Mouse (Mus musculus): Measurements from ENCODE around the gene Cox7a1. TPM values are rescaled to one million over a fixed set of nuclear protein-coding genes. Genes with fewer than 3 reads are reported as not detected.

Cox7a1 gene
- 1.0 TPM for polyA plus RNA-seq (2017; shearing (Covaris generic))

GRCm38 (mm10) chr7:30183879-30184289 lies at the start of gene Cox7a1:
TSS of gene Cox7a1 (plus strand) at chr7:30184144.

DNA sequence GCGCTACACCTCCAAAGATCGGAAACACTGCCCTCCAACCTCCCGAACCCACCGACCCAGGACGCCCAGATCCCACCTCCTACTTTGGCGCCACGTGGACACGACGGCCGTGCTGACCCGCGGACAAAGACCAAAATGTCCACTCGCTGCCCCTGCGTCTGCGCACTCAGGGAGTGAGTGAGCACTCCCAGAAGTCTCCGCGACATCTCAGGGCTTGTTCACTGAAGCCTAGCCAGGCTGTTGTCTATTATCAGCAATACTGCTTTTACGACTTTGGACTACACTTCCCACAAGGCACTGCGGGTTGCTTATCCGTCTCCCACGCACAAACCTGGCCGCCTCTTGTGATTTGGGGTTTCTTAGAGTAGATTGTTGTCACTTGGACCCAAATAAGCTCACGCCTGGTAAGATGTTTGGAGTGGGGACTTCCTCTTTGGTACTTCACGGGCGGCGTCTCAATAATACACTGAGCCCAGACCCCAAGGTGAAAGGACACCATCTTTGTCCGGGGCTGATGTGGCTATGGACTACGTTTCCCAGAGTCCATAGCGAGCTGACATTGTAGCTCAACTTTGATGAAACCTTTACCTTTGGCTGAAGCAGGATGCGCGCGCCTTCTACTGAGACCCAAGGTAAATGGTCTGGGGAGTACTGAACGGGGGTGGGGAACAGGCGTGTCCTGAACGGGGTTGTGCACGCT lies 14.2 kb upstream of the Cox7a1 start, which contains the start of gene Zfp146:
Zfp146 (minus strand) TSS at position 168 of the 700 bp plus-strand sequence.

DNA sequence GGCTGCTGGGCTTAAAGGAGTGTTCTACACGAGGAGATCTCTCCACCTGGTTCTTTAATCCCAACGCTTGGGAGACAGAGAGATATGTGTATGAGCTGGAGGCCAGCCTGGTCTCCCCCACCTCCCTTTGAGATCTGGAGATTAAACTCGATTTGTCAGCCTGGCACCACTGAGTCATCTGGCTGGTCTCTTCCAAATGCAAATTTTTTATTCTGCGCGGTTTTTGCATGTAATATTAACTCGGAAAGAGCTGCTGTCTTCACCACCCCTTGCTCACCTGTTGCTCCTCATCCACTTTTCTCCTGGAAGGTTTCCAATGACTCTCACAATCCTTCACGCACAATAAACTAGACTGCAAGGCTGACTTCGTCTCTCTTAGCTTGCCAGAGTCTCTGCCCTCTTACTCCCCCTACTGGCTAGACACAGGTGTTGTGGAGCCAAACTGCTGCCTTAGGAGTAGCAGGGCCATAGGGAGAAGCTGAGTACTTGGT lies 14.6 kb downstream of the Cox7a1 start, which contains the start of gene Capns1:
Capns1 (minus strand) TSS at position 331 of the 491 bp plus-strand sequence.

DNA sequence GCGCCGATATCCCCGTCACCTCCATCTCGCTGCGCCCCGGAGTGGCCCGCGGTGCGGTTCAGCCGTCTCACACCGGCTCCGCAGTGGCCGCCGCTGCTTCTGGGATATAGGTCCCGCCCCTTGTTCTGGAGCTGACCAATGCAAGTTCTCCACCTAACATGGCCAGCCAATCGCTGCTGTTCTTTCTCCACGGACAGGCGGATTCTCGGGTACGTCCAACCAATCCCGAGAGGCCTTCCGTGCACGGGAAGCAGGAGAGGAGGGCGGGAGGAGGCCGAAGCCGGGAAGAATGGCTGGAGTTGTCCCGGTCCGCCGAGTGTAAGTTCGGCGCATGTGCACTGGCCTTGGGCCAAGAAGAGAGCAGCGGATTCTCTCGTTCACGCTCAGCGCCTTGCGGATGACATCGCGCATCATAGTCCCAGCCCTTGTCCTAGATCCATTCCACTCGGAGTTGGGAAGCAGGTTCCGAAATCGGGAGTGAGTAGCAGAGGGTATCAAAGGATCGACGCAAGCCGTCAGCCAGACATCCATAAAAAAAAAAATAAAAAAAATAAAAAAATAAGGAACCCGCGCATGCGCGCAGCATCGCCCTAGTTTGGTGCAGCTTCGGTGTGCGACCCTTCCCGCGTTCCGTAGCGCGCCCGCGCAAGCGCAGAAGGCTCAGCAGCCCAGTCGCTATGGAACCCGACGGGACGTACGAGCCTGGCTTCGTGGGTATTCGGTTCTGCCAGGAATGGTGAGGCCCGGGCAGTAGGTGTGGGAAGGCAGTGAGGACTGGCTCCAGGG lies 47.9 kb downstream of the Cox7a1 start, which contains the start of the genes Polr2i and Tbcb:
Polr2i (plus strand) TSS at position 280 of the 786 bp plus-strand sequence.
Tbcb (minus strand) TSS at position 604 of the 786 bp plus-strand sequence.

GRCm38 (mm10) chr7:30235625-30236024 lies 51.7 kb downstream of the Cox7a1 start, which contains the start of gene Ovol3:
TSS of gene Ovol3 (minus strand) at chr7:30235725.

Other genes starting within 250 kb of the Cox7a1 start
- 7.1 TPM for gene Zfp74, start 230.1 kb upstream of the Cox7a1 start, polyA plus RNA-seq (2017; shearing (Covaris generic))
- 5.6 TPM for gene Zfp568, start 200.2 kb upstream of the Cox7a1 start, polyA plus RNA-seq (2017; shearing (Covaris generic))
- 6.8 TPM for gene Zfp14, start 132.8 kb upstream of the Cox7a1 start, polyA plus RNA-seq (2017; shearing (Covaris generic))
- gene Zfp82, start 111.2 kb upstream of the Cox7a1 start, polyA plus RNA-seq (2017; shearing (Covaris generic)) = 10.5 TPM
- 3.0 TPM for gene Gm26920, start 93.7 kb upstream of the Cox7a1 start, polyA plus RNA-seq (2017; shearing (Covaris generic))
- gene Zfp566, start 93.6 kb upstream of the Cox7a1 start, polyA plus RNA-seq (2017; shearing (Covaris generic)) = 9.6 TPM
- gene Zfp260, start 89.4 kb upstream of the Cox7a1 start, polyA plus RNA-seq (2017; shearing (Covaris generic)) = 106 TPM
- 16.9 TPM for gene Zfp382, start 62.2 kb upstream of the Cox7a1 start, polyA plus RNA-seq (2017; shearing (Covaris generic))
- 32.9 TPM for gene Zfp146, start 14.4 kb upstream of the Cox7a1 start, polyA plus RNA-seq (2017; shearing (Covaris generic))
- gene Capns1, start 14.7 kb downstream of the Cox7a1 start, polyA plus RNA-seq (2017; shearing (Covaris generic)) = 80.5 TPM
- gene Polr2i, start 47.8 kb downstream of the Cox7a1 start, polyA plus RNA-seq (2017; shearing (Covaris generic)) = 49.2 TPM
- 132 TPM for gene Tbcb, start 48.1 kb downstream of the Cox7a1 start, polyA plus RNA-seq (2017; shearing (Covaris generic))
- not detected for gene Ovol3, start 51.6 kb downstream of the Cox7a1 start, polyA plus RNA-seq (2017; shearing (Covaris generic))
- 0.27 TPM for gene Thap8, start 96.0 kb downstream of the Cox7a1 start, polyA plus RNA-seq (2017; shearing (Covaris generic))
- gene Wdr62, start 96.3 kb downstream of the Cox7a1 start, polyA plus RNA-seq (2017; shearing (Covaris generic)) = 6.3 TPM
- 7.7 TPM for gene Clip3, start 107.6 kb downstream of the Cox7a1 start, polyA plus RNA-seq (2017; shearing (Covaris generic))
- 158 TPM for gene Alkbh6, start 124.6 kb downstream of the Cox7a1 start, polyA plus RNA-seq (2017; shearing (Covaris generic))
- 20.3 TPM for gene Syne4, start 130.7 kb downstream of the Cox7a1 start, polyA plus RNA-seq (2017; shearing (Covaris generic))
- gene E130208F15Rik, start 137.6 kb downstream of the Cox7a1 start, polyA plus RNA-seq (2017; shearing (Covaris generic)) = not detected
- 7.7 TPM for gene Sdhaf1, start 139.8 kb downstream of the Cox7a1 start, polyA plus RNA-seq (2017; shearing (Covaris generic))
- gene Lrfn3, start 178.6 kb downstream of the Cox7a1 start, polyA plus RNA-seq (2017; shearing (Covaris generic)) = not detected
- gene Tyrobp, start 229.6 kb downstream of the Cox7a1 start, polyA plus RNA-seq (2017; shearing (Covaris generic)) = 7.6 TPM
- 400 TPM for gene Hcst, start 235.7 kb downstream of the Cox7a1 start, polyA plus RNA-seq (2017; shearing (Covaris generic))
- gene Nfkbid, start 237.6 kb downstream of the Cox7a1 start, polyA plus RNA-seq (2017; shearing (Covaris generic)) = 106 TPM

Measured in activated CD4-positive, CD25-positive, alpha-beta regulatory T cell, adult 9 weeks (primary cell).